Mouse (Mus musculus) hindbrain, embryonic 15.5 days (tissue): Measurements from ENCODE around the gene Gm37240. TPM values are rescaled to one million over a fixed set of nuclear protein-coding genes. Genes with fewer than 3 reads are reported as not detected.

Experiments
- ATAC-seq: fragments of 200-750 bp; cut with Nextera tagmentation; 2 replicates; pipeline ENCODE4 v1.8.0; 2017; ENCODE audit warnings: low read depth, moderate number of reproducible peaks, moderate TSS enrichment; ENCODE audit not compliant: low FRiP score
- H3K27ac ChIP-seq: fragments of 300-500 bp; sonication (generic); replicated peaks from 2 replicates; pipeline ENCODE4 v1.5.1; 2015; ENCODE audit warnings: mild to moderate bottlenecking, inconsistent platforms
- H3K27me3 ChIP-seq: fragments of 300-500 bp; sonication (generic); 2 replicates; pipeline ENCODE4 v1.6.1; 2015; ENCODE audit warnings: control low read depth, inconsistent platforms
- H3K36me3 ChIP-seq: fragments of 300-500 bp; sonication (generic); 2 replicates; pipeline ENCODE4 v1.6.1; 2015; ENCODE audit warnings: control low read depth, inconsistent platforms
- H3K4me1 ChIP-seq: fragments of 300-500 bp; sonication (generic); replicated peaks from 2 replicates; pipeline ENCODE4 v1.6.1; 2015; ENCODE audit warnings: control low read depth, inconsistent platforms
- H3K4me2 ChIP-seq: fragments of 300-500 bp; sonication (generic); 2 replicates; pipeline ENCODE4 v1.6.1; 2015; ENCODE audit warnings: moderate library complexity, mild to moderate bottlenecking, inconsistent platforms
- H3K4me3 ChIP-seq: fragments of 300-500 bp; sonication (generic); 2 replicates; pipeline ENCODE4 v1.5.1; 2015; ENCODE audit warnings: mild to moderate bottlenecking, inconsistent platforms
- H3K9ac ChIP-seq: fragments of 300-500 bp; sonication (generic); 2 replicates; pipeline ENCODE4 v1.6.1; 2015; ENCODE audit warnings: inconsistent platforms
- H3K9me3 ChIP-seq: fragments of 300-500 bp; sonication (generic); 2 replicates; pipeline ENCODE4 v1.6.1; 2016; ENCODE audit warnings: control low read depth, inconsistent platforms
- WGBS: fragments of 180-500 bp; shearing (Covaris S2); methylation state at CpG from one replicate; pipeline ENCODE4 v1.1.7; 2015; 5-methylcytosine and 5-hydroxymethylcytosine counted together
- polyA plus RNA-seq: library from polyadenylated mRNA; unstranded; fragments of >200 nt; fragmentation: Nextera tagmentation; extraction: Ambion mirVana; gene quantifications from 2 replicates; pipeline ENCODE4 v1.2.1, GENCODE M21; 2015

Gene Gm37240
- polyA plus RNA-seq, 1 experiment from 2014 or later, result 0.87 TPM

GRCm38 (mm10) chr3:84705224-84705623 is 1182.1 kb downstream of the Gm37240 start:
- H3K4me3 ChIP-seq, result no peak overlapping the region
- no peaks in the 10 kb centered on the region for H3K36me3 ChIP-seq
- H3K9ac ChIP-seq, result no peak overlapping the region
- no peak overlapping the region for H3K4me2 ChIP-seq
- ATAC-seq, result no peak
- H3K4me1 ChIP-seq, result 0 out of 2 replicates have a peak, but pooled peaks cover 8% of the 10 kb centered on the region
- H3K9me3 ChIP-seq, result no peaks in the 10 kb centered on the region
- no peak overlapping the region for H3K27ac ChIP-seq
- H3K27me3 ChIP-seq, result no peaks in the 10 kb centered on the region
- WGBS, result 86% methylated on average over 9 of the region's 9 CpGs

- Histone ChIP-seq H3K27ac (0 out of 2 replicates have a peak overlapping the region, but pooled peaks have one; percentile 5), H3K9me3 (no peaks in the 10 kb centered on the region), H3K27me3 (no peaks in the 10 kb centered on the region), H3K4me3 (no peak overlapping the region), H3K36me3 (no peaks in the 10 kb centered on the region), H3K4me2 (no peak overlapping the region), H3K4me1 (0 out of 2 replicates have a peak, but pooled peaks cover 8% of the 10 kb centered on the region), H3K9ac (no peak overlapping the region)
- 73% methylated on average over 11 of the region's 11 CpGs for WGBS
- ATAC-seq, result no peak
These were observed 1184.1 kb downstream of the Gm37240 start for GRCm38 (mm10) chr3:84703083-84703810.

GRCm38 (mm10) chr3:84701964-84702363 is 1185.4 kb downstream of the Gm37240 start:
- no peaks in the 10 kb centered on the region for H3K9me3 ChIP-seq
- 66% methylated on average over 5 of the region's 5 CpGs for WGBS
- no peaks in the 10 kb centered on the region for H3K27me3 ChIP-seq
- H3K4me3 ChIP-seq, result no peak overlapping the region
- no peaks in the 10 kb centered on the region for H3K36me3 ChIP-seq
- H3K4me1 ChIP-seq, result peaks cover 9% of the 10 kb centered on the region
- H3K27ac ChIP-seq, result no peak overlapping the region
- no peak overlapping the region for H3K9ac ChIP-seq
- no peak overlapping the region for H3K4me2 ChIP-seq
- ATAC-seq, result no peak

- H3K9ac ChIP-seq, result no peak overlapping the region
- WGBS, result 69% methylated on average over 2 of the region's 2 CpGs
- H3K9me3 ChIP-seq, result no peaks in the 10 kb centered on the region
- no peak overlapping the region for H3K4me3 ChIP-seq
- ATAC-seq, result no peak
- H3K36me3 ChIP-seq, result no peaks in the 10 kb centered on the region
- H3K27me3 ChIP-seq, result no peaks in the 10 kb centered on the region
- peaks cover 13% of the 10 kb centered on the region for H3K4me1 ChIP-seq
- no peak overlapping the region for H3K4me2 ChIP-seq
- no peak overlapping the region for H3K27ac ChIP-seq
These were observed 1185.8 kb downstream of the Gm37240 start for GRCm38 (mm10) chr3:84701509-84701908.

DNA sequence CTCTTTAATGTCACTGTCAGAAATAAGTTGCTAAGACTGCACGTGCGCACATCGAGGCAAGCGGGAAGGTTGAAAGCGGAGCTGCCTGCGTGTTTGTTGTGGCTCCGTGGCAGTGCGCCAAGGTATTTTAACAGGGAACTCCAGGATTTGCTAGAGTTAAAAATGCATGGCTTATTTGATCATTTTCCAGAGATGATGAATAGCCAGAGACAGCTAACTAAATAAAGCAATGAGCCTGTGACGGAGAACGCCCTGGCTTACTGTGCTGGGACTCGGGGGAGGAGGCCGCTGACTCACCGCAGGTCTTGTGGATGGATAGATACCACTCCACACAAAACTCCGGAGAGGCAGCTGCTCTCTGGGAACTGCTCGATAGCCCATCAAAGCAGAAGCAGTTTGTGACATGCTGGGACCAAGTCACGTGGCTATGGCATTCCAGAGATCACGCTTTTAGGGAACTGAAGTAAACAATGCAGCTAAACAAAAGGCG is 1190.8 kb downstream of the Gm37240 start:
- Histone ChIP-seq H3K4me1 (peaks cover 23% of the 10 kb centered on the region), H3K36me3 (no peaks in the 10 kb centered on the region), H3K4me3 (no peak overlapping the region), H3K27ac (no peak overlapping the region), H3K9me3 (no peaks in the 10 kb centered on the region), H3K9ac (no peak overlapping the region), H3K4me2 (peak overlapping the region; percentile 38), H3K27me3 (0 out of 2 replicates have a peak, but pooled peaks cover 3% of the 10 kb centered on the region)
- 24% methylated on average over 18 of the region's 18 CpGs for WGBS
- peak; percentile 4; the same call in 1 of the 2 replicates for ATAC-seq

- H3K9me3 ChIP-seq, result no peaks in the 10 kb centered on the region
- no peak overlapping the region for H3K9ac ChIP-seq
- no peak overlapping the region for H3K4me3 ChIP-seq
- H3K36me3 ChIP-seq, result no peaks in the 10 kb centered on the region
- peak overlapping the region; percentile 38; the same call in 1 of the 2 replicates for H3K4me2 ChIP-seq
- H3K27me3 ChIP-seq, result 0 out of 2 replicates have a peak, but pooled peaks cover 3% of the 10 kb centered on the region
- WGBS, result 61% methylated on average over 9 of the region's 9 CpGs
- peak; percentile 14; the same call in 1 of the 2 replicates for ATAC-seq
- H3K27ac ChIP-seq, result no peak overlapping the region
- H3K4me1 ChIP-seq, result peaks cover 17% of the 10 kb centered on the region
These were observed 1191.4 kb downstream of the Gm37240 start for GRCm38 (mm10) chr3:84695867-84696361.

GRCm38 (mm10) chr3:84695418-84695817 is 1191.9 kb downstream of the Gm37240 start:
- peaks cover 16% of the 10 kb centered on the region for H3K4me1 ChIP-seq
- 0 out of 2 replicates have a peak, but pooled peaks cover 3% of the 10 kb centered on the region for H3K27me3 ChIP-seq
- H3K27ac ChIP-seq, result no peak overlapping the region
- H3K4me2 ChIP-seq, result no peak overlapping the region
- 67% methylated on average over 9 of the region's 9 CpGs for WGBS
- no peak overlapping the region for H3K4me3 ChIP-seq
- peak; percentile 50; the same call in 1 of the 2 replicates for ATAC-seq
- no peaks in the 10 kb centered on the region for H3K9me3 ChIP-seq
- H3K9ac ChIP-seq, result no peak overlapping the region
- no peaks in the 10 kb centered on the region for H3K36me3 ChIP-seq

- no peak overlapping the region for H3K27ac ChIP-seq
- WGBS, result 64% methylated on average over 10 of the region's 10 CpGs
- H3K9me3 ChIP-seq, result no peaks in the 10 kb centered on the region
- H3K4me1 ChIP-seq, result peaks cover 21% of the 10 kb centered on the region
- H3K9ac ChIP-seq, result no peak overlapping the region
- 0 out of 2 replicates have a peak, but pooled peaks cover 3% of the 10 kb centered on the region for H3K27me3 ChIP-seq
- ATAC-seq, result no peak
- H3K4me2 ChIP-seq, result no peak overlapping the region
- no peak overlapping the region for H3K4me3 ChIP-seq
- H3K36me3 ChIP-seq, result no peaks in the 10 kb centered on the region
These were observed 1193.4 kb downstream of the Gm37240 start for GRCm38 (mm10) chr3:84693886-84694285.

DNA sequence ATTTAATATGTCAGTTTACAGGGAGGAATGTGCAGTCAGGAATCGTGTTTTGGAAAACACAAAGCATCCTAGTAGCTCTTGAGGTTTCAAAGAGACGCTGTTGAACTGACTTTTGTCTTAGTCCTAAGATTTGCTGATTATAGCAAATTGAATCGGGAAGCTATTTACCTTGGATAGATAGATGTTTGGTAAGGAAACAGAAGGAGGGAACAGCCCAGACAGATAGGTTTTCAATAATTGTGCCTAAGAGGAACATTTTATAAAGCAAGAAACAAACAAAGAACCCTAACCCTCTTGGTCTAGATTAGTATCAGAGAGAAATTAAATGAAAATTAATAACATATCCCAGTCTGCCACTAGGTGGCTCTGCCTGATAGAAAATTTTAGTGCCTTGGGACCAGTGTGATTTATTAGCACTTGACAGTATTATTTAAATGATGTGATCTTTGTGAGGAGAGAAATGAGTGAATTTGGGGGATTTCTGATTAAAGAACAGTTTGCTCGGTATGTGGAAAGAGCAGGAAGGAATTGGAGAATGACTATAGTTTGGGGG is 1194.6 kb downstream of the Gm37240 start:
- no peak overlapping the region for H3K9ac ChIP-seq
- H3K4me1 ChIP-seq, result peaks cover 21% of the 10 kb centered on the region
- no peaks in the 10 kb centered on the region for H3K36me3 ChIP-seq
- no peak overlapping the region for H3K27ac ChIP-seq
- no peak overlapping the region for H3K4me3 ChIP-seq
- ATAC-seq, result no peak
- H3K9me3 ChIP-seq, result no peaks in the 10 kb centered on the region
- H3K27me3 ChIP-seq, result 0 out of 2 replicates have a peak, but pooled peaks cover 3% of the 10 kb centered on the region
- H3K4me2 ChIP-seq, result no peak overlapping the region
- WGBS, result 55% methylated on average over 4 of the region's 4 CpGs

DNA sequence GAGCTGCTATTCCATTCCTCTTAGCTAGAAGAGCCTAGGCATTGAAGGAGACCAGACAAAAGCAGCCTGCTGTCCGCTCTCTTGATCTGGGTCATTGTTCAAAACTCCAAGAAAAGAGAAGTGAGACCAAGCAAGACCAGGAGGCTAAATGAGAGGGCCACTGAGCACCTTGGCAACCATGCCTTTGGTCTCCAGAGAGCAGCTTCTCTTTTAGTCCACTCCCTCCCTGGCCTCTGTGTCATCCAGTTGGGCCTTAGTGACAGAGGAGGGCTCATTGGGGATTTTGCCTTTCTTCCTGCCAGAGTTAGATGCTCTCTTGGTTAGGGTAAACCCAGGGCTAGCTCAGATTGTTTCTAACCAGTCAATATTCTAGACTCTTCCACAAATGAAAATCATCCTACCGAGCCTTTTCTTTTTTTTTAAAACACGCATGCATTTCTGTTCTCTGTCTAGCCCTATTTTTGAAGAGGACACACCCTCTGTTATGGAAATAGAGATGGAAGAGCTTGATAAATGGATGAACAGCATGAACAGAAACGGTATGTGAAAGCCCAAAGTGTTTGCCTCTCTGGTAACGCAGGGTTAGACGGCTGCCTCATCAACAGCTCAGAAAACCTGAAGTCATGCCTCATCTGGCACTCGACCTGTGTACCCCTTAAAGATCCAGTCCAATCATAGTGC is 1197.1 kb downstream of the Gm37240 start:
- WGBS, result 47% methylated on average over 7 of the region's 7 CpGs
- Histone ChIP-seq H3K4me1 (peaks cover 15% of the 10 kb centered on the region; the same call in 1 of the 2 replicates), H3K9ac (no peak overlapping the region), H3K4me2 (no peak overlapping the region), H3K36me3 (no peaks in the 10 kb centered on the region), H3K9me3 (no peaks in the 10 kb centered on the region), H3K4me3 (no peak overlapping the region), H3K27ac (no peak overlapping the region), H3K27me3 (0 out of 2 replicates have a peak, but pooled peaks cover 3% of the 10 kb centered on the region)
- ATAC-seq, result no peak

DNA sequence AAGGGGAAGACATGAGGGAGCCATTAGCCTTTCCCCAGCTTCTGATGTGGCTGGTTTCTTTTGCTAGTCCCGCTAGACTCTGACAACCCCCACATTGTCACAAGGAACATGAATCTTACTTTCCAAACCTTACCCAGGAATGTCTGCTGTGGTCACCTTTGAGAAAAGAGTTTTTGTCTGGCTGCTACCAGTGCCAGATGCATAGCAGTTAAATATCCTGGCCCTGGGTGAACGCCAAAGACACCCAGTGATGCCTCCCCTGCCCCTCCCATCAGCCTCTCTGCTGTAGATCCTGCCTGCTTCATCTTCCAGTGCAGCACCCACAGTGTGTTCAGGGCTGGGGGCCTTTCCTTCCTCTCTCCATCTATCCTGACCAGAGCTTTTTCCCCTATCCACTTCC is 1197.7 kb downstream of the Gm37240 start:
- H3K9me3 ChIP-seq, result no peaks in the 10 kb centered on the region
- no peak overlapping the region for H3K4me2 ChIP-seq
- 71% methylated on average over 2 of the region's 2 CpGs for WGBS
- H3K27ac ChIP-seq, result no peak overlapping the region
- no peak overlapping the region for H3K9ac ChIP-seq
- no peak overlapping the region for H3K4me3 ChIP-seq
- ATAC-seq, result no peak
- H3K36me3 ChIP-seq, result no peaks in the 10 kb centered on the region
- H3K4me1 ChIP-seq, result peaks cover 15% of the 10 kb centered on the region; the same call in 1 of the 2 replicates
- H3K27me3 ChIP-seq, result 0 out of 2 replicates have a peak, but pooled peaks cover 3% of the 10 kb centered on the region
